Mouse (Mus musculus) MEL (cell line): ENCODE results near the gene Hist1h2ba. TPM values are rescaled to one million over a fixed set of nuclear protein-coding genes. Genes with fewer than 3 reads are reported as not detected.

Source experiments
- DNase-seq: peaks from one replicate; pipeline ENCODE4 v3.0.0; 2011; ENCODE audit warnings: low read depth, low spot score
- H3K27ac ChIP-seq: 2 replicates; pipeline ENCODE4 v1.5.1; 2012; ENCODE audit warnings: low read depth, mild to moderate bottlenecking, control low read depth, low read length, moderate library complexity; ENCODE audit not compliant: control insufficient read depth
- H3K27me3 ChIP-seq, 2 experiments: fragments of 150-350 bp in 1 of 2; sonication (generic) in 1 of 2; 2 replicates each; pipeline ENCODE4 v1.6.1; 2012; ENCODE audit warnings: low read length in 2 of 2, mild to moderate bottlenecking in 2 of 2, improper control_type of control experiment in 1 of 2, moderate library complexity in 1 of 2; ENCODE audit not compliant: insufficient read depth in 2 of 2, control insufficient read depth in 1 of 2
- H3K36me3 ChIP-seq, 2 experiments: 2 replicates each; pipeline ENCODE4 v1.6.1; 2012 to 2014; ENCODE audit warnings: low read length in 2 of 2, improper control_type of control experiment in 1 of 2, inconsistent platforms in 1 of 2, mild to moderate bottlenecking in 1 of 2; ENCODE audit not compliant: insufficient read depth in 2 of 2, control insufficient read depth in 1 of 2
- H3K4me1 ChIP-seq, 2 experiments: fragments of 150-350 bp in 1 of 2; sonication (generic) in 1 of 2; 2 replicates each; pipeline ENCODE4 v1.6.1; 2012; ENCODE audit warnings: low read length in 2 of 2, improper control_type of control experiment in 1 of 2, mild to moderate bottlenecking in 1 of 2; ENCODE audit not compliant: insufficient read depth in 2 of 2, control insufficient read depth in 1 of 2
- H3K4me3 ChIP-seq, 2 experiments: fragments of 150-350 bp in 1 of 2; sonication (generic) in 1 of 2; 2 replicates each; pipeline ENCODE4 v1.5.1; 2012; ENCODE audit warnings: low read depth in 2 of 2, low read length in 2 of 2, mild to moderate bottlenecking in 2 of 2, moderate library complexity in 2 of 2, control low read depth in 1 of 2, improper control_type of control experiment in 1 of 2; ENCODE audit not compliant: control insufficient read depth in 1 of 2, insufficient read depth in 1 of 2
- H3K79me2 ChIP-seq: 2 replicates; pipeline ENCODE4 v1.6.1; 2012; ENCODE audit warnings: mild to moderate bottlenecking, low read length, moderate library complexity; ENCODE audit not compliant: control insufficient read depth, poor library complexity, insufficient read depth
- H3K9ac ChIP-seq: 2 replicates; pipeline ENCODE4 v1.6.1; 2012; ENCODE audit warnings: low read depth, mild to moderate bottlenecking, control low read depth, low read length, moderate library complexity; ENCODE audit not compliant: control insufficient read depth, poor library complexity, severe bottlenecking
- H3K9me3 ChIP-seq: fragments of 150-350 bp; sonication (generic); replicated peaks from 2 replicates; pipeline ENCODE4 v1.6.1; 2012; ENCODE audit warnings: mild to moderate bottlenecking, low read length, improper control_type of control experiment, moderate library complexity; ENCODE audit not compliant: insufficient read depth
- BHLHE40 ChIP-seq: IDR thresholded peaks from 2 replicates; pipeline ENCODE4 v1.6.1; 2012; ENCODE audit warnings: low read depth, mild to moderate bottlenecking, inconsistent platforms, low read length, improper control_type of control experiment, borderline replicate concordance
- CTCF ChIP-seq, 3 experiments: IDR thresholded peaks in 2 of 3; conservative IDR thresholded peaks in 1 of 3; 2 replicates each; pipeline ENCODE4 v1.5.1; 2011 to 2012; ENCODE audit warnings: low read length in 3 of 3, low read depth in 2 of 3, mild to moderate bottlenecking in 2 of 3, improper control_type of control experiment in 1 of 3, inconsistent platforms in 1 of 3, mixed read lengths in 1 of 3, moderate library complexity in 1 of 3; ENCODE audit not compliant: control insufficient read depth in 1 of 3, insufficient read depth in 1 of 3, poor library complexity in 1 of 3, severe bottlenecking in 1 of 3
- EP300 ChIP-seq, 2 experiments: IDR thresholded peaks; 2 replicates each; pipeline ENCODE4 v1.6.1; 2011; ENCODE audit warnings: improper control_type of control experiment in 2 of 2, low read length in 2 of 2, low read depth in 1 of 2, mild to moderate bottlenecking in 1 of 2
- ETS1 ChIP-seq: IDR thresholded peaks from 2 replicates; pipeline ENCODE4 v1.6.1; 2012; ENCODE audit warnings: low read depth, mild to moderate bottlenecking, inconsistent platforms, low read length, improper control_type of control experiment, moderate library complexity
- GABPA ChIP-seq: IDR thresholded peaks from 2 replicates; pipeline ENCODE4 v1.6.1; 2012; ENCODE audit warnings: low read depth, mild to moderate bottlenecking, inconsistent platforms, low read length, improper control_type of control experiment, moderate library complexity
- HCFC1 ChIP-seq: IDR thresholded peaks from 2 replicates; pipeline ENCODE4 v1.6.1; 2012; ENCODE audit warnings: low read depth, mild to moderate bottlenecking, inconsistent platforms, low read length, improper control_type of control experiment, moderate library complexity
- JUND ChIP-seq: IDR thresholded peaks from 2 replicates; pipeline ENCODE4 v1.6.1; 2011; ENCODE audit warnings: low read depth, mild to moderate bottlenecking, improper control_type of control experiment, low read length
- MAX ChIP-seq: IDR thresholded peaks from 2 replicates; pipeline ENCODE4 v1.6.1; 2011; ENCODE audit warnings: low read length, improper control_type of control experiment
- MAZ ChIP-seq: IDR thresholded peaks from 2 replicates; pipeline ENCODE4 v1.6.1; 2012; ENCODE audit warnings: low read depth, mild to moderate bottlenecking, inconsistent platforms, low read length, improper control_type of control experiment
- MYC ChIP-seq: IDR thresholded peaks from 2 replicates; pipeline ENCODE4 v1.6.1; 2011; ENCODE audit warnings: low read depth, mild to moderate bottlenecking, low read length, improper control_type of control experiment, moderate library complexity
- NELFE ChIP-seq: IDR thresholded peaks from 2 replicates; pipeline ENCODE4 v1.6.1; 2011; ENCODE audit warnings: low read depth, low read length, improper control_type of control experiment
- NRF1 ChIP-seq: IDR thresholded peaks from 2 replicates; pipeline ENCODE4 v1.6.1; 2014; ENCODE audit warnings: low read depth, mild to moderate bottlenecking, inconsistent platforms, low read length, improper control_type of control experiment, moderate library complexity; ENCODE audit not compliant: poor library complexity, insufficient read depth, severe bottlenecking
- POLR2A ChIP-seq, 2 experiments: IDR thresholded peaks; 2 replicates each; pipeline ENCODE4 v1.6.1; 2011 to 2012; ENCODE audit warnings: low read length in 2 of 2, mild to moderate bottlenecking in 2 of 2, control low read depth in 1 of 2, improper control_type of control experiment in 1 of 2, low read depth in 1 of 2, moderate library complexity in 1 of 2; ENCODE audit not compliant: control insufficient read depth in 1 of 2, insufficient read depth in 1 of 2, poor library complexity in 1 of 2
- RAD21 ChIP-seq: IDR thresholded peaks from 2 replicates; pipeline ENCODE4 v1.6.1; 2011; ENCODE audit warnings: mild to moderate bottlenecking, low read depth, low read length, improper control_type of control experiment
- SMC3 ChIP-seq: IDR thresholded peaks from 2 replicates; pipeline ENCODE4 v1.6.1; 2011; ENCODE audit warnings: low read depth, low read length, improper control_type of control experiment
- TAL1 ChIP-seq: IDR thresholded peaks from 2 replicates; pipeline ENCODE4 v1.6.1; 2012; ENCODE audit warnings: mild to moderate bottlenecking, inconsistent platforms, low read length, moderate library complexity, mixed read lengths
- UBTF ChIP-seq: IDR thresholded peaks from 2 replicates; pipeline ENCODE4 v1.6.1; 2012; ENCODE audit warnings: low read depth, mild to moderate bottlenecking, inconsistent platforms, low read length, improper control_type of control experiment, moderate library complexity, borderline replicate concordance; ENCODE audit not compliant: insufficient read depth
- USF2 ChIP-seq, 2 experiments: IDR thresholded peaks; 2 replicates each; pipeline ENCODE4 v1.6.1; 2011 to 2012; ENCODE audit warnings: improper control_type of control experiment in 2 of 2, low read length in 2 of 2, borderline replicate concordance in 1 of 2, inconsistent platforms in 1 of 2, low read depth in 1 of 2, mild to moderate bottlenecking in 1 of 2; ENCODE audit not compliant: insufficient read depth in 1 of 2
- ZC3H11A ChIP-seq: IDR thresholded peaks from 2 replicates; pipeline ENCODE4 v1.6.1; 2012; ENCODE audit warnings: low read depth, mild to moderate bottlenecking, inconsistent platforms, low read length, improper control_type of control experiment
- ZNF384 ChIP-seq: IDR thresholded peaks from 2 replicates; pipeline ENCODE4 v1.6.1; 2012; ENCODE audit warnings: low read depth, mild to moderate bottlenecking, inconsistent platforms, low read length, improper control_type of control experiment
- polyA plus RNA-seq, 2 experiments: library from polyadenylated mRNA; stranded (reverse) in 1 of 2; unstranded in 1 of 2; fragments of >175 nt in 1 of 2; fragments of >200 nt in 1 of 2; gene quantifications; 2 replicates each; pipeline versions ENCODE4 v1.2.1 to v1.2.4; 2012; ENCODE audit warnings: low replicate concordance in 2 of 2, low read depth in 1 of 2; ENCODE audit not compliant: insufficient read length in 2 of 2, insufficient read depth in 1 of 2, missing spikeins in 1 of 2
- total RNA-seq: library from RNA; depleted of rRNA; stranded (reverse); fragments of 300-350 nt; gene quantifications from 2 replicates; pipeline ENCODE4 v1.2.3, GENCODE M21; 2012

The Hist1h2ba gene
- total and polyA plus RNA-seq, 3 experiments: 0.58 TPM; not detected in 2

GRCm38 (mm10) chr13:23950928-23951327 lies 17.0 kb upstream of the Hist1h2ba start:
- Histone ChIP-seq H3K4me3 (no peak overlapping the region), H3K27me3 (peaks cover 6 to 9% of the 10 kb centered on the region in 2 experiments; a peak in 3 of 4 replicates), H3K36me3 (no peaks in the 10 kb centered on the region), H3K27ac (no peak overlapping the region), H3K9me3 (no peaks in the 10 kb centered on the region), H3K9ac (no peak overlapping the region), H3K4me1 (no peaks in the 10 kb centered on the region), H3K79me2 (no peaks in the 10 kb centered on the region)
- DNase-seq: peak; percentile 43
- TF ChIP-seq BHLHE40: no peak
- no peak for TF ChIP-seq ZNF384
- no peak for TF ChIP-seq NRF1
- no peak for TF ChIP-seq MAZ
- TF ChIP-seq HCFC1: no peak
- peak; percentile 89 for TF ChIP-seq JUND
- TF ChIP-seq GABPA: no peak
- peak; percentile 59 to 60 (median 59) for TF ChIP-seq CTCF (IDR thresholded peaks at IDR 0.05 in 2 of 3, conservative IDR thresholded peaks at IDR 0.05 in 1 of 3; ENCODE audit: control insufficient read depth in 1 of 3, insufficient read depth in 1 of 3, low read depth in 2 of 3, low read length in 3 of 3, poor library complexity in 1 of 3, severe bottlenecking in 1 of 3)
- TF ChIP-seq NELFE: no peak
- peak; percentile 64 for TF ChIP-seq ZC3H11A
- peak; percentile 56 for TF ChIP-seq RAD21
- TF ChIP-seq ETS1: no peak
- TF ChIP-seq MAX: no peak
- TF ChIP-seq UBTF: no peak
- TF ChIP-seq SMC3: peak; percentile 79
- no peak for TF ChIP-seq MYC

- no peak for DNase-seq
- H3K4me3 ChIP-seq: no peak overlapping the region
- no peaks in the 10 kb centered on the region for H3K9me3 ChIP-seq
- H3K4me1 ChIP-seq: no peaks in the 10 kb centered on the region
- no peak for TF ChIP-seq RAD21
- no peak for TF ChIP-seq POLR2A (IDR thresholded peaks at IDR 0.05; ENCODE audit: control insufficient read depth in 1 of 2, insufficient read depth in 1 of 2, low read depth in 1 of 2, low read length in 2 of 2, poor library complexity in 1 of 2)
- no peak for TF ChIP-seq USF2 (IDR thresholded peaks at IDR 0.05; ENCODE audit: borderline replicate concordance in 1 of 2, insufficient read depth in 1 of 2, low read depth in 1 of 2, low read length in 2 of 2)
- no peak for TF ChIP-seq EP300 (IDR thresholded peaks at IDR 0.05; ENCODE audit: low read depth in 1 of 2, low read length in 2 of 2)
- no peak for TF ChIP-seq UBTF
- no peak for TF ChIP-seq TAL1
- H3K36me3 ChIP-seq: no peaks in the 10 kb centered on the region
- H3K9ac ChIP-seq: no peak overlapping the region
- no peak overlapping the region for H3K27ac ChIP-seq
- no peaks in the 10 kb centered on the region for H3K79me2 ChIP-seq
- peaks cover 6 to 8% of the 10 kb centered on the region in 2 experiments; a peak in 3 of 4 replicates for H3K27me3 ChIP-seq
Observed at GRCm38 (mm10) chr13:23949484-23950246, 15.7 kb upstream of the Hist1h2ba start.
